Mouse (Mus musculus): ENCODE results near the gene Derl3. TPM values are rescaled to one million over a fixed set of nuclear protein-coding genes. Genes with fewer than 3 reads are reported as not detected.

Gene Derl3
- polyA plus RNA-seq, 2 experiments, result 3.0 to 6.7 TPM

DNA sequence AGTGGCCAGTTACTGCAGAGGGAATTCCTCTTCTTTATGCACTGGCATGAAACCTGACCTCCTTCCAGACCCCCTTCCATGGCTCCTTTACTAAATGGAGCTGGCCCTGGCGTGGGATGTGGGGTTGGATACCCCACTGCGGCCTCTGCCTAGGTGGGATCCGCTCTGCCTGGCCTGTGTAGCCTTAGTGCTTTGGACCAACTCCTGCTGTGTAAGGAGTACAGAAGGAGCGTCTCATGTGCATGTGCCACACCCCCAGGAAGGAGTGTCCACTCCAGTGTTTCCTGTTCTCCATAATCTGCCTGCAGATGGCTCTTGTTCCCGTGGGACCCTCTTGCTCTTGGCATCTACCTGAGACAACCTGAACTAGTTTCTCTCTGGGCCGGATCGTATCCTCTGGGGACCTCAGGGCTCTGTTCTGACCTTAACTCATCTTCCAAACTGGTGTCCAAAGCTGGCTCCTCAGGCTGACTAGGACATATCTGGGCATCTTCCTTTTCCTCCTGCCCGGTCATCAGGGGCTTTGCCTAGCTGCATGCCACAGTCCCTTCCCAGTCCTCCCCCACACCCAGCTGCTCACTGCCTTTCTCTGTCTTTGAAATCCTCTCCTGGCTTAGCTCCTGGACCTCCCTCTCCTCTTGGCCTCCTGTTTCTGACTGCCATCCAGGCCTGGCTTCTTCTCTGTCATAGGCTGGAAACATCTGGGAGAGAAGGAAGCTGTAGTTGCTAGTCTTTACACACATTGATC, 3.6 kb upstream of the Derl3 start:
- ATAC-seq (ENCODE audit: low FRiP score, low read depth) (no peak), DNase-seq (ENCODE audit: low spot score) (no peak)
- peaks cover 11% of the 10 kb centered on the region for H3K4me1 ChIP-seq (ENCODE audit: control insufficient read depth, insufficient read depth, low read length)
- peaks cover 5% of the 10 kb centered on the region; the same call in 1 of the 2 replicates for H3K36me3 ChIP-seq (ENCODE audit: control insufficient read depth, insufficient read depth, low read length)
- H3K27me3 ChIP-seq (ENCODE audit: control insufficient read depth, insufficient read depth, low read length), result no peaks in the 10 kb centered on the region
- TF ChIP-seq POLR2A (IDR thresholded peaks at IDR 0.05; ENCODE audit: borderline replicate concordance, extremely low read depth, insufficient read depth, insufficient read length), result no peak
- H3K4me3 ChIP-seq (replicated peaks; ENCODE audit: low read length), result no peak overlapping the region
- no peak overlapping the region for H3K9ac ChIP-seq (ENCODE audit: low read depth, low read length, severe bottlenecking)
- no peaks in the 10 kb centered on the region for H3K9me3 ChIP-seq (ENCODE audit: control insufficient read depth, low read length)
- H3K4me2 ChIP-seq (replicated peaks; ENCODE audit: low read depth, low read length, severe bottlenecking), result no peak overlapping the region
- no peak overlapping the region for H3K27ac ChIP-seq (replicated peaks; ENCODE audit: low read depth, low read length)
- WGBS, result 40% methylated on average over 8 of the region's 8 CpGs

DNA sequence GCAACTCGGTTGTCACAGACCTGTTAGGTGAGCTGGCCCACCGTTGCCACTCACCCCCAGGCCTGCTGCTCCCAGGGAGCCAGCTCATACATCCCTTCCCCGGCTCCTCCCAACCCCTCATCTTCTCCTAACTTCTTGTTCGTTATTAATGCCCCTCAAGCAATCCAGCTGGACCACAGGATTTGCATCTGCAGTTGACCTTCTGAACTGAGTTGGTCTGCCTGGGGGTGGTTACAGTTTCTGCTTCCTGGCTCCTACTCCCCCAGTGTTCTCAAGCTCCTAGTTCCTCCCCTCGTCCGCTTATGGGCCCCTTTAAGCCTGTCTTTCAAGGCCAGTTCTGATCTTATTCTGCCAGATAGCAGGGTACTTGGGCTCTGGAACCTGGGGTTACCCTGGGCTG, 1.4 kb downstream of the Derl3 start:
- no peak for TF ChIP-seq POLR2A (IDR thresholded peaks at IDR 0.05; ENCODE audit: borderline replicate concordance, extremely low read depth, insufficient read depth, insufficient read length)
- Histone ChIP-seq H3K9me3 (ENCODE audit: control insufficient read depth, low read length) (no peaks in the 10 kb centered on the region), H3K9ac (ENCODE audit: low read depth, low read length, severe bottlenecking) (no peak overlapping the region), H3K27me3 (ENCODE audit: control insufficient read depth, insufficient read depth, low read length) (no peaks in the 10 kb centered on the region), H3K27ac (replicated peaks; ENCODE audit: low read depth, low read length) (no peak overlapping the region), H3K4me3 (replicated peaks; ENCODE audit: low read length) (no peak overlapping the region), H3K4me1 (ENCODE audit: control insufficient read depth, insufficient read depth, low read length) (peaks cover 6% of the 10 kb centered on the region), H3K36me3 (ENCODE audit: control insufficient read depth, insufficient read depth, low read length) (peaks cover 40% of the 10 kb centered on the region), H3K4me2 (replicated peaks; ENCODE audit: low read depth, low read length, severe bottlenecking) (no peak overlapping the region)
- ATAC-seq (ENCODE audit: low FRiP score, low read depth) (no peak), DNase-seq (ENCODE audit: low spot score) (no peak)
- 66% methylated on average over 6 of the region's 6 CpGs for WGBS

- no peak overlapping the region for H3K4me2 ChIP-seq (replicated peaks; ENCODE audit: low read depth, low read length, severe bottlenecking)
- no peak overlapping the region for H3K4me3 ChIP-seq (replicated peaks; ENCODE audit: low read length)
- H3K27ac ChIP-seq (replicated peaks; ENCODE audit: low read depth, low read length), result no peak overlapping the region
- H3K9ac ChIP-seq (ENCODE audit: low read depth, low read length, severe bottlenecking), result no peak overlapping the region
- no peak for DNase-seq (ENCODE audit: low spot score)
- no peak for ATAC-seq (ENCODE audit: low FRiP score, low read depth)
- 91% methylated on average over 5 of the region's 5 CpGs for WGBS
- H3K9me3 ChIP-seq (ENCODE audit: control insufficient read depth, low read length), result no peaks in the 10 kb centered on the region
- no peaks in the 10 kb centered on the region for H3K27me3 ChIP-seq (ENCODE audit: control insufficient read depth, insufficient read depth, low read length)
- no peak for TF ChIP-seq POLR2A (IDR thresholded peaks at IDR 0.05; ENCODE audit: borderline replicate concordance, extremely low read depth, insufficient read depth, insufficient read length)
- peaks cover 45% of the 10 kb centered on the region for H3K36me3 ChIP-seq (ENCODE audit: control insufficient read depth, insufficient read depth, low read length)
- H3K4me1 ChIP-seq (ENCODE audit: control insufficient read depth, insufficient read depth, low read length), result peaks cover 5% of the 10 kb centered on the region; the same call in 1 of the 2 replicates
Measured at GRCm38 (mm10) chr10:75895730-75896129, 2.5 kb downstream of the Derl3 start.

- Histone ChIP-seq H3K27me3 (ENCODE audit: control insufficient read depth, insufficient read depth, low read length) (no peaks in the 10 kb centered on the region), H3K36me3 (ENCODE audit: control insufficient read depth, insufficient read depth, low read length) (peaks cover 50% of the 10 kb centered on the region), H3K9me3 (ENCODE audit: control insufficient read depth, low read length) (no peaks in the 10 kb centered on the region), H3K9ac (ENCODE audit: low read depth, low read length, severe bottlenecking) (no peak overlapping the region), H3K4me1 (ENCODE audit: control insufficient read depth, insufficient read depth, low read length) (peaks cover 5% of the 10 kb centered on the region; the same call in 1 of the 2 replicates), H3K4me3 (replicated peaks; ENCODE audit: low read length) (no peak overlapping the region), H3K4me2 (replicated peaks; ENCODE audit: low read depth, low read length, severe bottlenecking) (no peak overlapping the region), H3K27ac (replicated peaks; ENCODE audit: low read depth, low read length) (no peak overlapping the region)
- TF ChIP-seq POLR2A (IDR thresholded peaks at IDR 0.05; ENCODE audit: borderline replicate concordance, extremely low read depth, insufficient read depth, insufficient read length), result no peak
- WGBS, result 88% methylated on average over 1 of the region's 1 CpGs
- ATAC-seq (ENCODE audit: low FRiP score, low read depth) (no peak), DNase-seq (ENCODE audit: low spot score) (no peak)
Measured at GRCm38 (mm10) chr10:75896208-75896607, 3.0 kb downstream of the Derl3 start.

DNA sequence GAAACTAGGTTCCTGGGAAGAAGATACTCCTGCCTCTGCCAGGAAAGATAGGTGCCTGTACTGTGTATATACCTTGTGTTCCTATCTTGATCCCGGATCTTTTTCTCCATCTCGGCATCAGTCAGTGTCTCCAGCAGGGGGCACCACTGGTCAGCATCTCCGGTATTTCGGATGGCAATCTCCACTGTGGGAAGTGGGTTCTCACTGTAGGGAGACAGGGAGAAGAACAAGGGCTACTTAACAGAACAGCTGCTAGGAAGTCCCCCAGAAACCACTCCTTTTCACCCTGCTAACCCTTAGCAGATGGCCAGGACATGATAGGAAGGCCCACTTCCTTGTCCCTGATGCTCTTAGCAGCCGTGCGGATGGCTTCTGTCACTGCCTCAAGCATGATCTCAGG, 4.2 kb downstream of the Derl3 start:
- WGBS, result 38% methylated on average over 6 of the region's 6 CpGs

More for the DNA sequence above, 4.2 kb downstream of the Derl3 start:
- H3K36me3 ChIP-seq (ENCODE audit: control insufficient read depth, insufficient read depth, low read length), result peaks cover 61% of the 10 kb centered on the region
- no peak overlapping the region for H3K27ac ChIP-seq (replicated peaks; ENCODE audit: low read depth, low read length)
- H3K4me2 ChIP-seq (replicated peaks; ENCODE audit: low read depth, low read length, severe bottlenecking), result no peak overlapping the region
- H3K9ac ChIP-seq (ENCODE audit: low read depth, low read length, severe bottlenecking), result no peak overlapping the region
- ATAC-seq (ENCODE audit: low FRiP score, low read depth) (no peak), DNase-seq (ENCODE audit: low spot score) (peak; percentile 65)
- no peak overlapping the region for H3K4me3 ChIP-seq (replicated peaks; ENCODE audit: low read length)
- TF ChIP-seq POLR2A (IDR thresholded peaks at IDR 0.05; ENCODE audit: borderline replicate concordance, extremely low read depth, insufficient read depth, insufficient read length), result no peak
- H3K4me1 ChIP-seq (ENCODE audit: control insufficient read depth, insufficient read depth, low read length), result peaks cover 5% of the 10 kb centered on the region; the same call in 1 of the 2 replicates
- H3K27me3 ChIP-seq (ENCODE audit: control insufficient read depth, insufficient read depth, low read length), result no peaks in the 10 kb centered on the region
- H3K9me3 ChIP-seq (ENCODE audit: control insufficient read depth, low read length), result no peaks in the 10 kb centered on the region
